Mouse (Mus musculus) Patski (cell line): Measurements from ENCODE around the gene Glis3. TPM values are rescaled to one million over a fixed set of nuclear protein-coding genes. Genes with fewer than 3 reads are reported as not detected.
A peak's percentile ranks its signal among the peaks of the same experiment; 100 is the strongest.

Source experiments
- ATAC-seq: fragments of 100-300 bp; one replicate; pipeline ENCODE4 v1.8.0; 2021
- CTCF ChIA-PET: fragments of 350-600 bp; sonication (Branson Sonifier 250); formaldehyde crosslinking; loops from one replicate; lab custom pipeline; 2022; ENCODE audit warnings: inconsistent platforms; lab: Charles Lee
- POLR2A ChIA-PET: fragments of 350-600 bp; sonication (Branson Sonifier 250); formaldehyde crosslinking; loops from one replicate; lab custom pipeline; 2022; ENCODE audit warnings: antibody characterized with exemption, inconsistent platforms; lab: Charles Lee
- DNase-seq: peaks from one replicate; pipeline ENCODE4 v3.0.0-alpha.2; 2011; ENCODE audit warnings: low read depth, low spot score
- H3K27me3 ChIP-seq: fragments of 371-371 bp; one replicate; pipeline ENCODE4 v1.5.1; 2021
- CTCF ChIP-seq: fragments of 100-300 bp; IDR thresholded peaks from one replicate; pipeline ENCODE4 v1.5.1; 2021
- in situ Hi-C: fragments of 300-500 bp; cut with MboI; formaldehyde crosslinking; loops from 3 replicates; pipeline ENCODE4 v1.11.1; 2018; ENCODE audit warnings: low pct_unique_long_range_greater_than_20kb, mixed read lengths
- polyA plus RNA-seq: library from polyadenylated mRNA; unstranded; gene quantifications from one replicate; pipeline ENCODE4 v1.2.3, GENCODE M21; 2021

Gene Glis3
- polyA plus RNA-seq, 1 experiment from 2014 or later = 213 TPM

- POLR2A ChIA-PET = no interaction called here
- ATAC-seq = no peak
- TF ChIP-seq CTCF = no peak
- no peaks in the 10 kb centered on the region for H3K27me3 ChIP-seq
- in situ Hi-C loops = no loop called here
- DNase-seq = no peak
- CTCF ChIA-PET = no interaction called here
These were observed 67.6 kb downstream of the Glis3 start for GRCm38 (mm10) chr19:28612249-28612648.

GRCm38 (mm10) chr19:28608747-28609146 lies 71.1 kb downstream of the Glis3 start:
- no peak for ATAC-seq
- no peaks in the 10 kb centered on the region for H3K27me3 ChIP-seq
- ChIA-PET POLR2A (interaction anchor here (0.6 kb wide), 1 partner anchor 19 kb away, joined by 3 read pairs; no protein-coding TSS in a partner anchor), CTCF (interaction anchor here (0.9 kb wide), 1 partner anchor 9 kb away, joined by 3 read pairs; no protein-coding TSS in a partner anchor)
- DNase-seq = no peak
- no peak for TF ChIP-seq CTCF
- in situ Hi-C loops = no loop called here

- TF ChIP-seq CTCF = no peak
- ChIA-PET POLR2A (interaction anchor here (0.6 kb wide), 1 partner anchor 18 kb away, joined by 3 read pairs; no protein-coding TSS in a partner anchor), CTCF (interaction anchor here (0.7 to 1.1 kb wide), 3 partner anchors 9 to 20 kb away, joined by 3 read pairs; no protein-coding TSS in a partner anchor)
- ATAC-seq (no peak), DNase-seq (no peak)
- no peaks in the 10 kb centered on the region for H3K27me3 ChIP-seq
- in situ Hi-C loops = no loop called here
These were observed 71.6 kb downstream of the Glis3 start for GRCm38 (mm10) chr19:28608277-28608676.

- CTCF ChIA-PET = interaction anchor here (1.2 kb wide), 1 partner anchor 16 kb away, joined by 3 read pairs; no protein-coding TSS in a partner anchor
- in situ Hi-C loops = no loop called here
- no peak for DNase-seq
- POLR2A ChIA-PET = no interaction called here
- H3K27me3 ChIP-seq = no peaks in the 10 kb centered on the region
- TF ChIP-seq CTCF = no peak
- ATAC-seq = no peak
These were observed 79.0 kb downstream of the Glis3 start for GRCm38 (mm10) chr19:28600866-28601265.

DNA sequence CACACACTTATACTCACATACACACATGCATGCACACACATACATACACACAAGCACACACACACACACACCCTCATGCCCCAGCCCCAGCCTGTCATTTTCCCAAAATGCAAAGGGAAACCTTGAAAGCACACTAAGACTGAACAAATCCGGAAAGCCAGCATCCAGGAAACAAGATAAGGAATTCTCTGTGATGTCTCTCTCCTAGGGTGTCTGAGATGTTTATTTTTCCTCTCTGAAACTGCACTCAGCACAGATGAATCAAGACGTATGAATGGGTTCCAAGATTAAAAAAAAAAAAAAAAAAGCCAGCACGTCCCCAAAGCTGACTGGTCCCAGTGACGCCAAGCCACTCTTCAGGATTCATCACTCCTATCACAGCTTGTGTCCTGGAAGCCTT lies 85.7 kb downstream of the Glis3 start:
- CTCF ChIA-PET = no interaction called here
- POLR2A ChIA-PET = interaction anchor here (0.5 kb wide), 1 partner anchor 13 kb away, joined by 3 read pairs; no protein-coding TSS in a partner anchor
- DNase-seq (no peak), ATAC-seq (no peak)
- H3K27me3 ChIP-seq = no peaks in the 10 kb centered on the region
- in situ Hi-C loops = no loop called here
- no peak for TF ChIP-seq CTCF

DNA sequence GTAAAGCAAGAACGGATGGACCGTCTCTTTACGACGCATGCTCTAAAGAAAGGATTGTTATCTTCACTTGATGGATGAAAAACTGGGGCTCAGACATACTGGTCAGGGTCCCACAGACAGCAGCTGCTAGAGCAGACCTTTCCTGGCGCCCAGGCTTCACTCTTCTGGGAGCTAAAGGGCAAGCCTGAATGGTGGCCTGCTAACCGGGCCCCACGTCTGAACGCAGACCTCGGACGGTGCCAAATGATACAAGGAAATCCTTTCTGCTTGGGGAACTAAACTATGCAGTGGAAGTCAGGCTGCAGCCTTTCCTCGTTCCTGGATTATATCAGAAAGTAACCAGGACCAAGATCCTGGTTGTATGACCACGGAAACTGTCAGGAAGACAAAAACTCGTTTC lies 86.9 kb downstream of the Glis3 start:
- ATAC-seq = no peak
- in situ Hi-C loops = no loop called here
- no peak for DNase-seq
- CTCF ChIA-PET = interaction anchor here (1.2 to 1.8 kb wide), 4 partner anchors 15 to 133 kb away, joined by 3 read pairs; no protein-coding TSS in a partner anchor
- TF ChIP-seq CTCF = no peak
- POLR2A ChIA-PET = interaction anchor here (0.6 to 1.5 kb wide), 2 partner anchors 11 to 290 kb away, joined by 3 read pairs; no protein-coding TSS in a partner anchor
- H3K27me3 ChIP-seq = no peaks in the 10 kb centered on the region

- no peaks in the 10 kb centered on the region for H3K27me3 ChIP-seq
- ATAC-seq = peak; percentile 70
- in situ Hi-C loops = no loop called here
- ChIA-PET CTCF (interaction anchor here (1.2 to 1.8 kb wide), 4 partner anchors 16 to 134 kb away, joined by 3 read pairs; no protein-coding TSS in a partner anchor), POLR2A (interaction anchor here (0.6 to 1.5 kb wide), 3 partner anchors 12 to 289 kb away, joined by 3 to 4 read pairs (median 3); no protein-coding TSS in a partner anchor)
- peak; percentile 77 for DNase-seq
- no peak for TF ChIP-seq CTCF
These were observed 88.0 kb downstream of the Glis3 start for GRCm38 (mm10) chr19:28591736-28592477.

- H3K27me3 ChIP-seq = no peaks in the 10 kb centered on the region
- no peak for ATAC-seq
- DNase-seq = no peak
- CTCF ChIA-PET = no interaction called here
- TF ChIP-seq CTCF = no peak
- in situ Hi-C loops = no loop called here
- POLR2A ChIA-PET = interaction anchor here (1.0 kb wide), 1 partner anchor 41 kb away, joined by 3 read pairs; no protein-coding TSS in a partner anchor
These were observed 99.4 kb downstream of the Glis3 start for GRCm38 (mm10) chr19:28580499-28580898.

GRCm38 (mm10) chr19:28579724-28580375 lies 100.0 kb downstream of the Glis3 start:
- H3K27me3 ChIP-seq = no peaks in the 10 kb centered on the region
- ATAC-seq (no peak), DNase-seq (no peak)
- ChIA-PET CTCF (interaction anchor here (1.0 kb wide), 1 partner anchor 10 kb away, joined by 3 read pairs; no protein-coding TSS in a partner anchor), POLR2A (interaction anchor here (1.0 to 1.1 kb wide), 2 partner anchors 12 to 42 kb away, joined by 3 to 4 read pairs; no protein-coding TSS in a partner anchor)
- no peak for TF ChIP-seq CTCF
- in situ Hi-C loops = no loop called here

GRCm38 (mm10) chr19:28577023-28577422 lies 102.9 kb downstream of the Glis3 start:
- ATAC-seq (no peak), DNase-seq (no peak)
- ChIA-PET CTCF (no interaction called here), POLR2A (no interaction called here)
- TF ChIP-seq CTCF = no peak
- H3K27me3 ChIP-seq = no peaks in the 10 kb centered on the region
- in situ Hi-C loops = no loop called here
